Mouse (Mus musculus) kidney, embryonic 14.5 days (tissue): ENCODE results near the gene Myh9. TPM values are rescaled to one million over a fixed set of nuclear protein-coding genes. Genes with fewer than 3 reads are reported as not detected.

Source experiments
- ATAC-seq: fragments of 200-750 bp; cut with Nextera tagmentation; 2 replicates; pipeline ENCODE4 v1.8.0; 2017; ENCODE audit warnings: moderate number of reproducible peaks, mild to moderate bottlenecking, moderate TSS enrichment, moderate library complexity; ENCODE audit not compliant: low FRiP score, low TSS enrichment
- H3K27ac ChIP-seq: fragments of 300-500 bp; sonication (generic); 2 replicates; pipeline ENCODE4 v1.5.1; 2014; ENCODE audit warnings: low read depth, mild to moderate bottlenecking, low read length, moderate library complexity, mixed read lengths
- H3K27me3 ChIP-seq: fragments of 300-500 bp; sonication (generic); 2 replicates; pipeline ENCODE4 v1.6.1; 2014; ENCODE audit warnings: mild to moderate bottlenecking, low read length; ENCODE audit not compliant: control insufficient read depth, insufficient read depth
- H3K36me3 ChIP-seq: fragments of 300-500 bp; sonication (generic); 2 replicates; pipeline ENCODE4 v1.6.1; 2014; ENCODE audit warnings: low read length, mixed read lengths; ENCODE audit not compliant: control insufficient read depth, insufficient read depth
- H3K4me1 ChIP-seq: fragments of 300-500 bp; sonication (generic); 2 replicates; pipeline ENCODE4 v1.6.1; 2014; ENCODE audit warnings: low read length, mixed read lengths; ENCODE audit not compliant: control insufficient read depth, insufficient read depth
- H3K4me2 ChIP-seq: fragments of 300-500 bp; sonication (generic); replicated peaks from 2 replicates; pipeline ENCODE4 v1.6.1; 2014; ENCODE audit warnings: low read depth, mild to moderate bottlenecking, low read length
- H3K4me3 ChIP-seq: fragments of 300-500 bp; sonication (generic); 2 replicates; pipeline ENCODE4 v1.5.1; 2014; ENCODE audit warnings: mild to moderate bottlenecking, low read length
- H3K9ac ChIP-seq: fragments of 300-500 bp; sonication (generic); 2 replicates; pipeline ENCODE4 v1.6.1; 2014; ENCODE audit warnings: low read depth, mild to moderate bottlenecking, low read length, moderate library complexity
- H3K9me3 ChIP-seq: fragments of 300-500 bp; sonication (generic); 2 replicates; pipeline ENCODE4 v1.6.1; 2016; ENCODE audit warnings: low read length; ENCODE audit not compliant: control insufficient read depth
- WGBS: fragments of 180-500 bp; shearing (Covaris S2); extraction: QIAGEN DNeasy Blood & Tissue Kit; methylation state at CpG from one replicate; pipeline ENCODE4 v1.1.7; 2014; 5-methylcytosine and 5-hydroxymethylcytosine counted together
- polyA plus RNA-seq: library from polyadenylated mRNA; unstranded; fragments of >200 nt; fragmentation: Nextera tagmentation; extraction: Ambion mirVana; gene quantifications from 2 replicates; pipeline ENCODE4 v1.2.1, GENCODE M21; 2014

The Myh9 gene
- polyA plus RNA-seq, 1 experiment from 2014 or later, result 72.3 TPM

DNA sequence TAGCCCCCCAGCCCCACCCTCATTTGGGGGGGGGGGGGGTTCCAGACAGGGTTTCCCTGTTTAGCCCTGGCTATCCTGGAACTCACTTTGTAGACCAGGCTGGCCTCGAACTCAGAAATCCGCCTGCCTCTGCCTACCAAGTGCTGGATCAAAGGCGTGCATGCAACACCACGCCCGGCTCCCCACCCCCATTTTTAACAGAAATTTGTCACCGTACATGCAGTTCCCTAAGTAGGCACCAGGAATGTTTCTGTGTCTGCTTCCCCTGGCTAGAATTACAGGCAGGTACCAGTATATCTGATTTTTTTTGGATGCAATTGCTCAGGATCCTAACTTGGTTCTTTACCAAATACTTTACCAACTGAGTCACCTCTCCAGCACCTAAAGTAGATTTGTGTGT lies 13.1 kb downstream of the Myh9 start:
- H3K27ac ChIP-seq, result peak overlapping the region; percentile 55; the same call in 1 of the 2 replicates
- no peak for ATAC-seq
- H3K9me3 ChIP-seq, result no peaks in the 10 kb centered on the region
- no peak overlapping the region for H3K4me3 ChIP-seq
- H3K27me3 ChIP-seq, result no peaks in the 10 kb centered on the region
- H3K4me2 ChIP-seq, result no peak overlapping the region
- whole genome bisulfite sequencing, result 92% methylated on average over 6 of the region's 6 CpGs
- H3K4me1 ChIP-seq, result peaks cover 67% of the 10 kb centered on the region
- peaks cover 7% of the 10 kb centered on the region; the same call in 1 of the 2 replicates for H3K36me3 ChIP-seq
- H3K9ac ChIP-seq, result no peak overlapping the region

DNA sequence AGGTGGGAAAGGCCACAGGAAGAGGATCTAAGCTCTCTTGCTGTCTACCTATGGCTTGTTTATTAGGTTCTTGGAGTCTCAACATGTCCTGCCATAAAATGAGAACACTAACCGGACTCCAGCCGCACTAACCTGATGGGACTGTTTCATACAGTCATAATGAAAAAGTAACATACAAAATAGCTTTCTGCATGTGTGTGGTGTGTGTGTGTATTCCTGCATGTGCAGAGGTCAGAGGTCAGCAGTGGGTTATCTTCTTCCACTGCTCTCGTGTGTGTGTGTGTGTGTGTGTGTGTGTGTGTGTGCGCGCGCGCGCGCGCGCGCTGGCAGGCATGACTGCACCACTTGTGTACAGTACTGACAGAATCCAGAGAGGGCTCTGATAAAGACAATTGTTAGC lies 13.7 kb downstream of the Myh9 start:
- Histone ChIP-seq H3K4me2 (no peak overlapping the region), H3K4me3 (no peak overlapping the region), H3K27me3 (no peaks in the 10 kb centered on the region), H3K9ac (no peak overlapping the region), H3K4me1 (peaks cover 67% of the 10 kb centered on the region), H3K9me3 (no peaks in the 10 kb centered on the region), H3K36me3 (peaks cover 7% of the 10 kb centered on the region; the same call in 1 of the 2 replicates), H3K27ac (peak overlapping the region; percentile 32; the same call in 1 of the 2 replicates)
- no peak for ATAC-seq
- 88% methylated on average over 12 of the region's 12 CpGs for WGBS

DNA sequence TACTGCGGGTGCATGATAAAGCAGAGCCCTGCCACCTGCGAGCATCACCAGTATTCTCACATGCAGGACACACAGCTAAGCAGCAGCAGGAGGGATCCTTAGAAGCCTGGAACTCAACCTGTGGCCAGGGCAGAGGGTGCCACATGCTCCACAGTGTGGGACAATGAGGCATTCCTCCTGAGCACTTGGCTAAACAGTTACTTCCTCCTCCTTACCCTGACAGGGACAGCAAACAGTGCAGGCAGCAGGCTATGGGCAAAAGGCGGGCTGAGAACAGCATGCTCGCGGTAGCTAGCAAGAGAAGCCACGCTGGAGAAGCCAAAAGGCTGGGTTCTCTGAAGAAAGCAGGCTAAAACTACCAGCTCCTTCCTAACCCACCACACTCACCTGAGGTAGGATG lies 14.2 kb downstream of the Myh9 start:
- Histone ChIP-seq H3K27ac (peak overlapping the region; percentile 32; the same call in 1 of the 2 replicates), H3K27me3 (no peaks in the 10 kb centered on the region), H3K9ac (no peak overlapping the region), H3K4me2 (no peak overlapping the region), H3K4me3 (no peak overlapping the region), H3K9me3 (no peaks in the 10 kb centered on the region), H3K4me1 (peaks cover 70% of the 10 kb centered on the region), H3K36me3 (peaks cover 7% of the 10 kb centered on the region; the same call in 1 of the 2 replicates)
- 21% methylated on average over 6 of the region's 6 CpGs for WGBS
- peak; percentile 24; the same call in 1 of the 2 replicates for ATAC-seq

DNA sequence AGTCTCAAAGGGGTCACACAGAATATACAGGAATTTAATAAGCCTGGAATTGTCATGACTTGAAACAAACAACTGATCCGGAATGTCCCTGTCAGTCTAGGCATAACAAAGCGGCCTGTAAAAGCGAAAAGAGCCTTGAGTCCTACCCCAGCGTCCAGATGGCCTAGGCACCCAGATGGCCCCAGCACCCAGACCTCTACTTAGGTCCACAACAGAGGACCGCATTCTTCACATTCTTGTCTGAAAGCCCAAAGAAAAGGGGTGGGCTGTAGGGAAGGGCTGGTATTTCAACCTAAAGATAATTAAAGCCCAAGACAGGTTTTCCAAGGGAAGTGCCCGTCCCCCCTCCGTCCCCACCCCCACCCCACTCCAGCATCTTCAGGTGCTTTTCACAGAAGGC lies 14.6 kb downstream of the Myh9 start:
- Histone ChIP-seq H3K27ac (peak overlapping the region; percentile 32; the same call in 1 of the 2 replicates), H3K4me2 (no peak overlapping the region), H3K27me3 (no peaks in the 10 kb centered on the region), H3K4me1 (peaks cover 71% of the 10 kb centered on the region), H3K9ac (no peak overlapping the region), H3K9me3 (no peaks in the 10 kb centered on the region), H3K36me3 (peaks cover 4% of the 10 kb centered on the region; the same call in 1 of the 2 replicates), H3K4me3 (no peak overlapping the region)
- 15% methylated on average over 7 of the region's 7 CpGs for WGBS
- no peak; the same call in 1 of the 2 replicates for ATAC-seq

DNA sequence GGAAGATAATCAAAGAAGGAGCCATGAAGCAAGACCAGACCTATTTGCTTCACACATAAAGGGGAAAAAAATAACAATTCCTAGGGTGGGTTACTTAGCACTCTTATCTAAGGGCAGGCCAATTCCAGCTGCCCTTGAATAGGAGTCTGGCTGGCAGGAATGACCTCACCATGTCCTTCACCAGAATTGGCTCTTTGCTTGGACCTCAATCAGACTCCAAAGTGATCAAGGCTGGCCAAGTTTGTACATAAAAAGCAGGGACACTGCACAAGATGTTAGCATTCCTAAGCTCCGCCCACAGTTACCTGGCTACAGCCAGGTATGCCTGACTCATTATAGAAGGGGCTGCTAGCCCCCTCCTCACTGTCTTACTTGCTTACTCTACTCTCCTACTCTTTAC lies 16.6 kb downstream of the Myh9 start:
- H3K4me1 ChIP-seq, result peaks cover 81% of the 10 kb centered on the region

DNA sequence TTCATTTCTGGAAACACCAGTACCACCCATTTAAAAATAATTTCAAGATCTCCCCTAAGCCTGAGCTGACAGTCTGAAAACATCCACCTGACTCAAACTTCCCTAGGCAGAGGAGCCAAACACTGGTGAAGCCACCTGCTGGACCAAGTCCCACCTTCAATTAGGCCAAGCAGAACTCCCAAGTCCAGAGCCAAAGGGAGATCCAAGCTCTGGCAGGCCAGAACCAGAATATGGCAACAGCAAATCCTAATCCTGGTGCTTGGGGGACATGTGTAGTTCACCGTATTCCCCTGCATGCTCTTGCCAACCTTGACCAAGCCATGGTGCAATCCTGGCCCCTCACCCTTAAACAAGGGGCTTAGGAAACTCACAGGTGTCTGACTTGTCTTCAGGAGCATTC lies 17.7 kb downstream of the Myh9 start:
- 93% methylated on average over 1 of the region's 1 CpGs for WGBS
- Histone ChIP-seq H3K9ac (no peak overlapping the region), H3K27ac (no peak overlapping the region), H3K4me3 (no peak overlapping the region), H3K4me2 (no peak overlapping the region), H3K27me3 (no peaks in the 10 kb centered on the region), H3K4me1 (peaks cover 76% of the 10 kb centered on the region), H3K36me3 (no peaks in the 10 kb centered on the region; the same call in 1 of the 2 replicates), H3K9me3 (no peaks in the 10 kb centered on the region)
- no peak for ATAC-seq

More for the DNA sequence above, 16.6 kb downstream of the Myh9 start:
- Histone ChIP-seq H3K9ac (no peak overlapping the region), H3K27ac (no peak overlapping the region), H3K36me3 (no peaks in the 10 kb centered on the region; the same call in 1 of the 2 replicates), H3K9me3 (no peaks in the 10 kb centered on the region), H3K4me3 (no peak overlapping the region), H3K27me3 (no peaks in the 10 kb centered on the region), H3K4me2 (no peak overlapping the region)
- WGBS, result 94% methylated on average over 1 of the region's 1 CpGs
- no peak for ATAC-seq

DNA sequence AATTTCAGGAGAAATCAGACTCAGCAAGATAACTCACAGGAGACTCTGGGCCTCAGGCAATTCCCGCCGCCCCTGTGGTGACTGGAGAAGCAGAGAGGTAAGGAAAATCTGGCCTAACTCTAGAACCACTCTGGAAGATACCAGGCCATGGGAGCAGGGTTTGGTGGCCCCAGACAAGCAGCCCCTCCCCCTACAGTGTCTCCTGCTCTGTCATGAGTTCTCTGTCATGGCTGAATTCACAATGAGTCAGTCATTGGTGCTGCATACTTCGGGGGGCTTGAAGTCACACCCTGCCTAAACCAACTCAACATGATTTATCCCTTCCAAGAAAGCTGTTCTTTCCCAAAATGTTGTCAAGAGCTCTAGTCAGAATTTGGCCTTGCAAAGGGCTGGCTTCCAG lies 18.3 kb downstream of the Myh9 start:
- Histone ChIP-seq H3K4me1 (peaks cover 75% of the 10 kb centered on the region), H3K27me3 (no peaks in the 10 kb centered on the region), H3K4me3 (no peak overlapping the region), H3K36me3 (no peaks in the 10 kb centered on the region; the same call in 1 of the 2 replicates), H3K9ac (no peak overlapping the region), H3K4me2 (no peak overlapping the region), H3K9me3 (no peaks in the 10 kb centered on the region), H3K27ac (0 out of 2 replicates have a peak overlapping the region, but pooled peaks have one; percentile 38)
- WGBS, result 42% methylated on average over 3 of the region's 3 CpGs
- ATAC-seq, result no peak

DNA sequence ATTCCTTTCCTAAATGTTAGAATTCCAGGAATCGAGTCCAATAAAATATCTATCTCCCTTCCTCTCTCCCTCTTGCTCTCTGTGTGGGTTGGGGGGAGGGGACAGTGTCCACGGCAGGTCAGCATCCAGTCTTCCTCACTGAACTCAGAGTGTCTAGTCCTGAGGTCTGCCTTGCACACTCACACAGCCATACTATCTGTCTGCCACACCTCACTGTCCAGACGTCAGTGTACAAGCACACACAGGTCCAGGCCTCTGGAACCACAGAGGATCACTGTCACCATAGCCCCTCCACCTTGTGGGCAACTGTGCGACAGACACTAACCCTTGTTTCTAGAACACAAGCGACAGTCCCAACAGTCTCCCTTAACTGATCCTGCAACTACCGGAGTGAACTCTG lies 18.8 kb downstream of the Myh9 start:
- H3K4me1 ChIP-seq, result peaks cover 76% of the 10 kb centered on the region
- 0 out of 2 replicates have a peak overlapping the region, but pooled peaks have one; percentile 38 for H3K27ac ChIP-seq
- no peak overlapping the region for H3K4me2 ChIP-seq
- no peaks in the 10 kb centered on the region for H3K27me3 ChIP-seq
- WGBS, result 54% methylated on average over 6 of the region's 6 CpGs
- no peaks in the 10 kb centered on the region for H3K9me3 ChIP-seq
- ATAC-seq, result no peak
- H3K4me3 ChIP-seq, result no peak overlapping the region
- no peak overlapping the region for H3K9ac ChIP-seq
- H3K36me3 ChIP-seq, result no peaks in the 10 kb centered on the region; the same call in 1 of the 2 replicates

DNA sequence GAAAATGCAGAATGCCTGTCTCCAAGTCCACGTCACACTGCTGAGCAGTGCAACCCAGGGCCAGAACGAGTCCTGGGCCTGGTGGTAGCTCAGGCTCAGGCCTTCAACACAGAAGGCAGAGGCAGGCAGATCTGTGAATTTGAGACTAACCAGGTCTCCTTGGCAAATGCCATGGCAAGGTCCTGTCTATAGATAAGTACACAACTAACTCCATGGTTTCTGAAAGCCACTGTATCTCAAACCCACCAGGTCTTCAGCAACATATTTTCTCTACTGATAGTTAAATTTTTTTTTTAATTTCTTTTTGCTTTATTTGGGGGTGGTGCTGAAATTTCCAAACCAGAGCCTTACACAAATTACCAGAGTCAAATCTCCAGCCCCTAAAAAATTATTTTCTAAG lies 19.3 kb downstream of the Myh9 start:
- Histone ChIP-seq H3K9me3 (no peaks in the 10 kb centered on the region), H3K36me3 (no peaks in the 10 kb centered on the region; the same call in 1 of the 2 replicates), H3K27me3 (no peaks in the 10 kb centered on the region), H3K4me3 (no peak overlapping the region), H3K27ac (peak overlapping the region; percentile 43; the same call in 1 of the 2 replicates), H3K4me2 (no peak overlapping the region), H3K4me1 (peaks cover 76% of the 10 kb centered on the region), H3K9ac (no peak overlapping the region)
- 65% methylated on average over 2 of the region's 2 CpGs for WGBS
- no peak for ATAC-seq
